Comparison of ENCODE assay signal across 8 mouse cellular contexts in the genomic region with DNA sequence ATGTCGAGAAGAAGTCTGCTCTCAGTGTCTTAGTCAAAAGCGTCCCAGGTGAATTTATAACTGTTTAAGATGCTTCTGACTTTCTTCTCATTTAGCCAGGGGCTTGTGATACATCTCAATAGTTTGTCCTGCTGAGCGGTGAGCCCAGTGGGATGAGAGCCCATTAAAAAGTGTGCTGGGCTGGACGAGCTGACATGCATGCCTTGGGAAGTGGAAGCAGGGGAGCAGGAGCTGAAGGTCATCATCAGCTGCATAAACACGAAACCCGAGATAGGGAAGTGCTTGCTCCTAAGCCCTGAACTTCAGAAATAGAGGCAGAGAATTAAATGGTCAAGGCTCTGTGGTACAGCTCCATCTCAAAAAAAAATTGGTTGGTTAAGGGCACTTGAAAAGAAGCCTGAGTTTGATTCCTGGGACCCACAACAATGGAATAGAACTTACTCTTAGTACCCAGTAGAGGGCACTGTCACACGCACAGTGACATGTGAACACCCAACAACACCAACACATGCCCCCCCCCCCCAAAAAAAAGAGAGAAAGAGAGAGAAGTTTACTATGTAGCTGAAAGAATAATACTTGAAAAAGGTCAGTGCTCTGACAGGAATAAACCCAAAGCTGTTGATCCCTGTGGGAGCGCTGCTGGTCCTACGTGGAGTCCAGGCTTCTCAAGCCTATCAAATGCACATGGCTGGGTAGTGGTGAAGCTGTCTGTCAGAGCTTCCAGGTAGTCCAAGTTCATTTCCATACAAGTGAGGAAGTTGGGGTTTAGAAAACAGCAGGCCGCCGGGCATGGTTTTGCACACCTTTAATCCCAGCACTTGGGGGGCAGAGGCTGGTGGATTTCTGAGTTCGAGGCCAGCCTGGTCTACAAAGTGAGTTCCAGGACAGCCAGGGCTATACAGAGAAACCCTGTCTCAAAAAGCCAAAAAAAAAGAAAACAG. TPM values are rescaled to one million over a fixed set of nuclear protein-coding genes. Genes with fewer than 3 reads are reported as not detected.
DNase-seq lines count a peak whose midpoint lies in the region; ATAC-seq and TF ChIP-seq lines count a peak whose summit lies in the region.

No protein-coding gene starts in this region.

- peak; percentile 34 for DNase-seq in kidney, postnatal 10 days
- DNase-seq in kidney, adult 18-20 months, result no peak
- DNase-seq in brain, embryonic 14.5 days (ENCODE audit: low read depth), result peak; percentile 48
- no peak for DNase-seq in frontal cortex, adult 2 months (ENCODE audit: extremely low spot score in 1 of 2, low spot score in 1 of 2)
- DNase-seq in left cerebral cortex, postnatal 14 days (ENCODE audit: low spot score in 2 of 2), result no peak
- DNase-seq in left cerebral cortex, postnatal 36 days (ENCODE audit: low spot score in 2 of 2), result no peak

- TF ChIP-seq CTCF in E14TG2a.4 (conservative IDR thresholded peaks at IDR 0.05; ENCODE audit: low read length), result peak; percentile 55
- peak; percentile 50; the same call in 1 of the 2 replicates for TF ChIP-seq CTCF in brain, embryonic 14.5 days (IDR thresholded peaks at IDR 0.05; ENCODE audit: borderline replicate concordance, extremely low read depth, insufficient read depth, insufficient read length)

- intact Hi-C loops in left cerebral cortex, postnatal 14 days (cut with DNase I), result no loop called here
- intact Hi-C loops in left cerebral cortex, postnatal 36 days (cut with DNase I), result loop anchor here (1.0 kb wide), 1 partner anchor 42 kb away; no protein-coding TSS in a partner anchor

- ATAC-seq in liver, embryonic 15.5 days (ENCODE audit: insufficient read depth), result no peak

- no peak overlapping the region for H3K4me3 ChIP-seq in E14TG2a.4 (replicated peaks; ENCODE audit: low read length)
- H3K4me3 ChIP-seq in liver, embryonic 15.5 days (replicated peaks), result no peak overlapping the region

- no peak overlapping the region for H3K4me2 ChIP-seq in liver, embryonic 15.5 days

- no peaks in the 10 kb centered on the region for H3K9me3 ChIP-seq in E14TG2a.4 (ENCODE audit: low read length)
- no peaks in the 10 kb centered on the region for H3K9me3 ChIP-seq in liver, embryonic 15.5 days (replicated peaks)

- H3K4me1 ChIP-seq in E14TG2a.4 (replicated peaks; ENCODE audit: low read depth, low read length), result peaks cover 96% of the 10 kb centered on the region
- peaks cover 40% of the 10 kb centered on the region for H3K4me1 ChIP-seq in liver, embryonic 15.5 days (replicated peaks)

- TF ChIP-seq POLR2A in brain, embryonic 14.5 days (IDR thresholded peaks at IDR 0.05; ENCODE audit: borderline replicate concordance, extremely low read depth, insufficient read depth, insufficient read length, poor library complexity, severe bottlenecking), result no peak

- H3K27me3 ChIP-seq in E14TG2a.4 (ENCODE audit: insufficient read depth, low read length), result no peaks in the 10 kb centered on the region
- no peaks in the 10 kb centered on the region for H3K27me3 ChIP-seq in liver, embryonic 15.5 days

- no peak overlapping the region for H3K9ac ChIP-seq in liver, embryonic 15.5 days

- H3K27ac ChIP-seq in liver, embryonic 15.5 days (replicated peaks), result peak overlapping the region; percentile 56; the same call in 1 of the 2 replicates

- WGBS in liver, embryonic 15.5 days (ENCODE audit: insufficient replicate concordance), result 75% methylated on average over 12 of the region's 12 CpGs

- H3K36me3 ChIP-seq in E14TG2a.4 (ENCODE audit: insufficient read depth, low read length), result peaks cover 96% of the 10 kb centered on the region
- H3K36me3 ChIP-seq in liver, embryonic 15.5 days (replicated peaks), result peaks cover 100% of the 10 kb centered on the region

RNA-seq across cellular contexts. Expression of gene Ensa, which starts 8.1 kb away (rescaled TPM):
- polyA plus RNA-seq in brain, embryonic 14.5 days (2012; rRNA removed), result 32.2 and 51.6 TPM in 2 replicates
- 32.7 and 35.9 TPM in 2 replicates for polyA plus RNA-seq in liver, embryonic 15.5 days (2015; fragmentation: Nextera tagmentation; extraction: Ambion mirVana)
- 154 and 164 TPM in 2 replicates for polyA plus RNA-seq in frontal cortex, adult 2 months (2012; rRNA removed)
- 100 to 1,000 TPM; 332 to 337 TPM for total RNA-seq in left cerebral cortex, postnatal 14 days (2021)
- total RNA-seq in left cerebral cortex, postnatal 36 days (2021), result 100 to 1,000 TPM; 361 to 394 TPM

RNA-seq across cellular contexts. Expression of gene Mcl1, which starts 25.7 kb away (rescaled TPM):
- polyA plus RNA-seq in brain, embryonic 14.5 days (2012; rRNA removed), result 72.3 and 74.3 TPM in 2 replicates
- 34.8 and 39.0 TPM in 2 replicates for polyA plus RNA-seq in liver, embryonic 15.5 days (2015; fragmentation: Nextera tagmentation; extraction: Ambion mirVana)
- polyA plus RNA-seq in frontal cortex, adult 2 months (2012; rRNA removed), result 43.3 and 47.0 TPM in 2 replicates
- 10 to 100 TPM; 58.6 to 69.2 TPM for total RNA-seq in left cerebral cortex, postnatal 14 days (2021)
- total RNA-seq in left cerebral cortex, postnatal 36 days (2021), result 10 to 100 TPM; 49.9 to 56.5 TPM

RNA-seq across cellular contexts. Expression of gene Golph3l, which starts 44.2 kb away (rescaled TPM):
- polyA plus RNA-seq in brain, embryonic 14.5 days (2012; rRNA removed), result 22.5 and 23.2 TPM in 2 replicates
- 28.9 and 31.2 TPM in 2 replicates for polyA plus RNA-seq in liver, embryonic 15.5 days (2015; fragmentation: Nextera tagmentation; extraction: Ambion mirVana)
- 15.7 and 16.8 TPM in 2 replicates for polyA plus RNA-seq in frontal cortex, adult 2 months (2012; rRNA removed)
- total RNA-seq in left cerebral cortex, postnatal 14 days (2021), result 10 to 100 TPM; 15.8 to 21.1 TPM
- 10 to 100 TPM; 20.6 to 20.8 TPM for total RNA-seq in left cerebral cortex, postnatal 36 days (2021)

RNA-seq across cellular contexts. Expression of gene Adamtsl4, which starts 54.8 kb away (rescaled TPM):
- 0.20 and 0.41 TPM in 2 replicates for polyA plus RNA-seq in brain, embryonic 14.5 days (2012; rRNA removed)
- polyA plus RNA-seq in liver, embryonic 15.5 days (2015; fragmentation: Nextera tagmentation; extraction: Ambion mirVana), result 0.79 and 1.0 TPM in 2 replicates
- 3.5 and 4.1 TPM in 2 replicates for polyA plus RNA-seq in frontal cortex, adult 2 months (2012; rRNA removed)
- total RNA-seq in left cerebral cortex, postnatal 14 days (2021), result 1 to 10 TPM; 2.0 TPM
- total RNA-seq in left cerebral cortex, postnatal 36 days (2021), result 1 to 10 TPM; 4.2 to 4.9 TPM

Comparison
In these comparisons a context has a peak if more than half of its experiments do, and no peak if none do; other contexts are left out.
1. DNase-seq: peak in kidney, postnatal 10 days (single experiment) and brain, embryonic 14.5 days (single experiment); none in kidney, adult 18-20 months (single experiment), frontal cortex, adult 2 months (0 of 2), left cerebral cortex, postnatal 14 days (0 of 2) and left cerebral cortex, postnatal 36 days (0 of 2).